In the genomic region with DNA sequence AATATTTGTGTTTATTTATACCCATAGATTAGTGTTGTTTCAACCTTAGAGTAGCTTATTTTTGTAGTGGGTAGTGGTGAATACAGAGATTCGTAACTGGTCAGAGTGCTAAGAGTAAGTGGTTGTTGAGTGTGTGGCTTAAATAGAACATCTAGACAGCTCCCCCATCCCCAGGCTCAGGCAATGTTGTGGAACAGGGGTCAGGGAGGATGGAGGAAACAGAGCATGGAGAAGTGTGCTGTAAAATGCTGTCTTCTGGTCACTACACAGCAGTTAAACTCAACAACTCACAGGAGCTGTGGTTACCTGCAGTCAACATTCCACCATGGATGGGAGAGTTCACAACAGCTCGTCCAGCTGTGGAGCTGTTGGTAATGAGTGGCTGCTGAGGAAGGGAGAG, we compare ENCODE assay signal across 24 mouse cellular contexts.
"Had no signal": no experiment of that assay in that cellular context is flagged by ENCODE, and none has a peak within 500 bp of the region (broad histone marks: within the 10 kb centered on the region; RNA-seq: fewer than 3 reads in every experiment).

No protein-coding gene starts in this region.

- H3K9ac ChIP-seq: heart, embryonic 12.5 days; hindbrain, embryonic 12.5 days; hindbrain, embryonic 14.5 days; intestine, embryonic 15.5 days; limb, embryonic 12.5 days; liver, embryonic 13.5 days; liver, embryonic 15.5 days; liver, postnatal 0 days had no signal

- H3K4me2 ChIP-seq: heart, embryonic 12.5 days; hindbrain, embryonic 12.5 days; hindbrain, embryonic 14.5 days; intestine, embryonic 15.5 days; limb, embryonic 12.5 days; liver, embryonic 11.5 days; liver, embryonic 13.5 days; liver, embryonic 15.5 days had no signal

- ATAC-seq: forebrain, embryonic 16.5 days; hindbrain, embryonic 16.5 days; inflammation-experienced regulatory T-cells, adult 6 months; intestine, embryonic 15.5 days; intestine, postnatal 0 days; liver, postnatal 0 days had no signal

- H3K9me3 ChIP-seq: heart, embryonic 10.5 days; hindbrain, embryonic 10.5 days; intestine, embryonic 15.5 days; limb, embryonic 10.5 days; limb, embryonic 12.5 days; liver, embryonic 13.5 days; liver, embryonic 15.5 days had no signal

- H3K27ac ChIP-seq: gastrocnemius, adult 2 months; heart, embryonic 10.5 days; hindbrain, embryonic 10.5 days; hindbrain, embryonic 12.5 days; hindbrain, embryonic 14.5 days; intestine, embryonic 15.5 days; layer of hippocampus, adult 2 months; left cerebral cortex, adult 2 months; limb, embryonic 10.5 days; limb, embryonic 12.5 days; liver, embryonic 13.5 days; liver, embryonic 15.5 days had no signal

- H3K36me3 ChIP-seq: intestine, embryonic 15.5 days; limb, embryonic 12.5 days; liver, embryonic 13.5 days; liver, embryonic 15.5 days had no signal

- H3K4me3 ChIP-seq: gastrocnemius, adult 2 months; heart, embryonic 10.5 days; heart, embryonic 12.5 days; hindbrain, embryonic 10.5 days; hindbrain, embryonic 12.5 days; intestine, embryonic 15.5 days; layer of hippocampus, adult 2 months; left cerebral cortex, adult 2 months; limb, embryonic 10.5 days; limb, embryonic 12.5 days; liver, embryonic 13.5 days; liver, embryonic 15.5 days had no signal

- H3K27me3 ChIP-seq: heart, embryonic 12.5 days; hindbrain, embryonic 12.5 days; intestine, embryonic 15.5 days; limb, embryonic 12.5 days; liver, embryonic 13.5 days; liver, embryonic 15.5 days had no signal

- H3K4me1 ChIP-seq: heart, embryonic 10.5 days; heart, embryonic 12.5 days; hindbrain, embryonic 10.5 days; hindbrain, embryonic 12.5 days; intestine, embryonic 15.5 days; limb, embryonic 10.5 days; limb, embryonic 12.5 days had no signal

- DNase-seq: gastrocnemius, adult 2 months; gastrocnemius, postnatal 10 days; gastrocnemius, postnatal 25 days; heart, postnatal 10 days; heart, postnatal 4 days; liver; liver, embryonic 13.5 days; liver, postnatal 0 days had no signal
